Mouse (Mus musculus) urinary bladder, adult 18-20 months (tissue): ENCODE results near the gene Plch1.

Experiments used
- DNase-seq, 2 experiments: peaks; one replicate each; pipeline ENCODE4 v3.0.0; 2022; ENCODE audit warnings: low spot score in 2 of 2, mixed read lengths in 2 of 2

Gene Plch1

GRCm38 (mm10) chr3:63693694-63694093 is 205.6 kb downstream of the Plch1 start:
- no peak for DNase-seq

GRCm38 (mm10) chr3:63692727-63693126 is 206.5 kb downstream of the Plch1 start:
- DNase-seq: no peak

- no peak for DNase-seq
Observed at GRCm38 (mm10) chr3:63668779-63669178, 230.5 kb downstream of the Plch1 start.

GRCm38 (mm10) chr3:63665307-63665706 is 234.0 kb downstream of the Plch1 start:
- DNase-seq: no peak

- DNase-seq: no peak
Observed at GRCm38 (mm10) chr3:63664575-63665243, 234.6 kb downstream of the Plch1 start.
